8 mouse cellular contexts compared by ENCODE assay signal in the genomic region with DNA sequence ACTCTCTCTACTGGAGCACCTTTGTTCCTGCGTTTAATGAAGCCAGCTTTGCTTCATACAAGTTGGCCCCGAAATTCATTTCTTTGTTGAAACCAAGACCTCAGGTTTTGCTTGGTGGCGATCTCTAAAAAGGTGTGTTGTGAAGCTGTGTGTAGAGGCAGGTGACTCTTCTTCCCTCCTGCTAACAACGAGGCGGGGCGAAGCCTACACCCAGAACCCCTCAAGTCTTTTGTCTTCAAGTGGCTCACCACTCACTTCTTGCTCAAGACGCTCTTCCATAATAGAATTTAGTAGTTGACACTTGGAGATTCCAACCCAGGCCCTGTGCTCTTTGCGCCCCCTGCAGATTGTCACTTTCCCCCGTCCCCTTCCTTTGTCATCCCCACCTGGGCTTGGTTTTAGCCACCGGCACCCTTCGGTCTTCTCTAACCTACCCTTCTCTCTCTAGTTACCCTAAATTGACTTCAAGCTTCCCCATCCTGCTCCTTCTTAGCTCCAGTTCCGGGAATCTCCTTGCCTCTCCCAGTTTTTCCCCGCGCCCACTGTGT. TPM values are rescaled to one million over a fixed set of nuclear protein-coding genes. Genes with fewer than 3 reads are reported as not detected.
DNase-seq lines count a peak whose midpoint lies in the region; ATAC-seq lines count a peak whose summit lies in the region.

No protein-coding gene starts in this region.

- no peaks in the 10 kb centered on the region for H3K9me3 ChIP-seq in heart, embryonic 14.5 days (ENCODE audit: control insufficient read depth, low read length)

- WGBS in heart, embryonic 14.5 days: 11% methylated on average over 14 of the region's 14 CpGs

- intact Hi-C loops in heart, postnatal 10 days (cut with DNase I): loop anchor here (2.0 to 10.0 kb wide), 2 partner anchors 320 to 762 kb away; a partner anchor contains a TSS

- DNase-seq in heart, postnatal 10 days: no peak
- DNase-seq in MN1 (ENCODE audit: low spot score): peak; percentile 6
- DNase-seq in heart, postnatal 4 days: peak; percentile 31
- DNase-seq in right cerebral cortex, postnatal 36 days (ENCODE audit: low spot score in 2 of 2): no peak
- DNase-seq in ovary, adult 18-20 months (ENCODE audit: low spot score): no peak
- no peak for DNase-seq in Muller cell, postnatal 12 days (ENCODE audit: inconsistent ontology term)

- H3K27ac ChIP-seq in heart, embryonic 14.5 days (replicated peaks in 1 of 2; ENCODE audit: control insufficient read depth in 1 of 2, insufficient read depth in 1 of 2, low read depth in 2 of 2, low read length in 2 of 2): no peak overlapping the region

- H3K4me1 ChIP-seq in heart, embryonic 14.5 days (ENCODE audit: control insufficient read depth in 2 of 2, insufficient read depth in 2 of 2, low read length in 2 of 2): peaks cover 7 to 12% of the 10 kb centered on the region in 2 experiments; a peak in 3 of 4 replicates

- ATAC-seq in heart, embryonic 14.5 days (ENCODE audit: insufficient number of reproducible peaks, insufficient read depth, low FRiP score, low read depth): no peak; the same call in 1 of the 2 replicates
- ATAC-seq in megakaryocyte progenitor cell, adult 5-6 weeks (replicated peaks; ENCODE audit: poor library complexity): 0 out of 2 replicates have a peak, but pooled peaks have one; percentile 9

- H3K4me3 ChIP-seq in heart, embryonic 14.5 days (ENCODE audit: control insufficient read depth in 1 of 2, insufficient read depth in 1 of 2, low read depth in 1 of 2, low read length in 2 of 2): peak overlapping the region; percentile 34 to 82

- peaks cover 3% of the 10 kb centered on the region; the same call in 1 of the 2 replicates for H3K27me3 ChIP-seq in heart, embryonic 14.5 days (ENCODE audit: control insufficient read depth, insufficient read depth, low read length)

- peak overlapping the region; percentile 78 for H3K4me2 ChIP-seq in heart, embryonic 14.5 days (ENCODE audit: low read length)

- H3K9ac ChIP-seq in heart, embryonic 14.5 days (ENCODE audit: low read length): peak overlapping the region; percentile 45; the same call in 1 of the 2 replicates

- H3K36me3 ChIP-seq in heart, embryonic 14.5 days (ENCODE audit: control insufficient read depth, insufficient read depth, low read length): peaks cover 20% of the 10 kb centered on the region

RNA-seq across cellular contexts. Expression of a gene that starts 0.5 kb away (rescaled TPM):
- 0.19 and 0.23 TPM in 2 replicates for polyA plus RNA-seq in heart, embryonic 14.5 days (2014; fragmentation: Nextera tagmentation; extraction: Ambion mirVana)
- under 1 TPM; 0.10 TPM for total RNA-seq in heart, postnatal 10 days (2021)
- total RNA-seq in heart, postnatal 4 days (2021): under 1 TPM; 0.09 to 0.12 TPM
- 0.12 and 0.44 TPM in 2 replicates for total RNA-seq in megakaryocyte progenitor cell, adult 5-6 weeks (2015)
- total RNA-seq in megakaryocyte progenitor cell, adult 5-6 weeks (2017): not detected in 2 replicates

RNA-seq across cellular contexts. Expression of a gene that starts 0.6 kb away (rescaled TPM):
- polyA plus RNA-seq in heart, embryonic 14.5 days (2014; fragmentation: Nextera tagmentation; extraction: Ambion mirVana): 23.6 and 28.2 TPM in 2 replicates
- 10 to 100 TPM; 14.6 to 15.3 TPM for total RNA-seq in heart, postnatal 10 days (2021)
- 10 to 100 TPM; 17.6 to 17.7 TPM for total RNA-seq in heart, postnatal 4 days (2021)
- 51.9 and 52.8 TPM in 2 replicates for total RNA-seq in megakaryocyte progenitor cell, adult 5-6 weeks (2015)
- 50.8 and 59.1 TPM in 2 replicates for total RNA-seq in megakaryocyte progenitor cell, adult 5-6 weeks (2017)

RNA-seq across cellular contexts. Expression of a gene that starts 56.2 kb away (rescaled TPM):
- 8.7 and 9.4 TPM in 2 replicates for polyA plus RNA-seq in heart, embryonic 14.5 days (2014; fragmentation: Nextera tagmentation; extraction: Ambion mirVana)
- total RNA-seq in heart, postnatal 10 days (2021): 1 to 10 TPM; 5.4 to 5.7 TPM
- 1 to 10 TPM; 6.4 to 7.5 TPM for total RNA-seq in heart, postnatal 4 days (2021)
- total RNA-seq in megakaryocyte progenitor cell, adult 5-6 weeks (2015): 5.3 and 6.9 TPM in 2 replicates
- 3.5 and 3.8 TPM in 2 replicates for total RNA-seq in megakaryocyte progenitor cell, adult 5-6 weeks (2017)

Comparison
In these comparisons a context has a peak if more than half of its experiments do, and no peak if none do; other contexts are left out.
1. DNase-seq: peak in MN1 (single experiment) and heart, postnatal 4 days (single experiment); none in heart, postnatal 10 days (0 of 2), right cerebral cortex, postnatal 36 days (0 of 2), ovary, adult 18-20 months (single experiment) and Muller cell, postnatal 12 days (single experiment).